Mouse (Mus musculus): ENCODE measurements around the gene Agpat3. TPM values are rescaled to one million over a fixed set of nuclear protein-coding genes. Genes with fewer than 3 reads are reported as not detected.

Gene Agpat3
- total and polyA plus RNA-seq, 3 experiments, result 0.07 TPM; not detected in 2

DNA sequence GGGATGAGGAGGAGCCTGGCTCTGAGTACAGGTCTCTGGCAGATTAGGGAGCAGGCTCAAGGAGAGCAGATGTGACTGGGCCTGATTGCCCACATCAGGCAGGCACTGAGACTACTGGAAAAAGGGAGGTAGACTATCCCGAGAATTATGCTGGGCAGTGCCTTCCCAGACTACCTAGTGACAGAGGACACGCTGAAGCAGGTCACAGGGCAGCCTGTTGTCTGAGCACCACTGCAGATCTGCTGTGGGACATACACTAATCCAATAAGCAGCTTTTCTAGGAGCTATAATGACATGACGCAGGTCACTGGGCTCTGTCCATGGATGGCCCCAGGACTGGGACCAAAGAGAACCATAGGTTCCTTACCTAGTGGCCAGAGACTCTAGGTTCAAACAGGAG lies 44.9 kb downstream of the Agpat3 start:
- H3K9ac ChIP-seq (ENCODE audit: control insufficient read depth, low read depth, low read length, poor library complexity, severe bottlenecking), result no peak overlapping the region
- H3K27me3 ChIP-seq (ENCODE audit: control insufficient read depth in 1 of 2, insufficient read depth in 2 of 2, low read length in 2 of 2), result peaks cover 4 to 12% of the 10 kb centered on the region in 2 experiments
- H3K4me3 ChIP-seq (ENCODE audit: control insufficient read depth in 1 of 2, insufficient read depth in 1 of 2, low read depth in 2 of 2, low read length in 2 of 2), result no peak overlapping the region
- no peaks in the 10 kb centered on the region for H3K4me1 ChIP-seq (ENCODE audit: control insufficient read depth in 1 of 2, insufficient read depth in 2 of 2, low read length in 2 of 2)
- DNase-seq (ENCODE audit: low read depth, low spot score), result no peak
- TF ChIP-seq GABPA (IDR thresholded peaks at IDR 0.05; ENCODE audit: low read depth, low read length), result no peak
- no peak for TF ChIP-seq CHD1 (IDR thresholded peaks at IDR 0.05; ENCODE audit: low read depth, low read length)
- no peak for TF ChIP-seq ZC3H11A (IDR thresholded peaks at IDR 0.05; ENCODE audit: low read depth, low read length)
- TF ChIP-seq MEF2A (IDR thresholded peaks at IDR 0.05; ENCODE audit: extremely low read depth, insufficient replicate concordance, low read depth, low read length, poor library complexity, severe bottlenecking), result no peak
- TF ChIP-seq MAZ (IDR thresholded peaks at IDR 0.05; ENCODE audit: low read depth, low read length), result no peak
- no peak for TF ChIP-seq GATA1 (IDR thresholded peaks at IDR 0.05; ENCODE audit: low read depth, low read length)
- no peak for TF ChIP-seq MYC (IDR thresholded peaks at IDR 0.05; ENCODE audit: low read depth, low read length)
- TF ChIP-seq MYB (IDR thresholded peaks at IDR 0.05; ENCODE audit: low read depth, low read length), result no peak
- TF ChIP-seq ZMIZ1 (IDR thresholded peaks at IDR 0.05; ENCODE audit: low read depth, low read length), result no peak
- no peak for TF ChIP-seq POLR2A (IDR thresholded peaks at IDR 0.05; ENCODE audit: control insufficient read depth in 1 of 2, insufficient read depth in 1 of 2, low read depth in 1 of 2, low read length in 2 of 2, poor library complexity in 1 of 2)
- no peak for TF ChIP-seq TBP (IDR thresholded peaks at IDR 0.05; ENCODE audit: low read depth, low read length)
- TF ChIP-seq SMC3 (IDR thresholded peaks at IDR 0.05; ENCODE audit: low read depth, low read length), result no peak
- TF ChIP-seq SIN3A (IDR thresholded peaks at IDR 0.05; ENCODE audit: low read length), result no peak
- H3K79me2 ChIP-seq (ENCODE audit: control insufficient read depth, insufficient read depth, low read length, poor library complexity), result no peaks in the 10 kb centered on the region
- H3K9me3 ChIP-seq (replicated peaks; ENCODE audit: insufficient read depth, low read length), result no peaks in the 10 kb centered on the region
- no peaks in the 10 kb centered on the region for H3K36me3 ChIP-seq (ENCODE audit: control insufficient read depth in 1 of 2, insufficient read depth in 2 of 2, low read length in 2 of 2)
- no peak overlapping the region for H3K27ac ChIP-seq (ENCODE audit: control insufficient read depth, low read depth, low read length)

DNA sequence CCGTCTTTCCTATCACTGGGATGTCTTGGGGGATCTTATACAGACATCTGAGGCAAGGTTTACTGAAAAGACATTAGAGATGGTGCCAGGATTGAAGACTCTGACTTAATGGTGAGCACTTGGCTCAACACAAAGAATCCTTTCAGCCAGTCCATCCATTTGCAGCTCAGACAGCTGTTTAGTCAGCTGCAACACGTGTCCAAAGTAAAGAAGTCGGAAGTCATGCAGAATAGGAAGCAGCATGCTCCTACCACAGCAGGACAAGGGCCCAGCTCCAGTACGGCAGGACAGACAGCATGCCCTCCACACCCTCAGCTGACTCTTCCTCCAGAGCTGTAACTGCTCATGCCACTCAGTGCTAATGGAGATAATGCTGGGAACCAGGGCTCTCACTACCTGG lies 46.3 kb downstream of the Agpat3 start:
- H3K36me3 ChIP-seq (ENCODE audit: control insufficient read depth in 1 of 2, insufficient read depth in 2 of 2, low read length in 2 of 2), result no peaks in the 10 kb centered on the region
- no peaks in the 10 kb centered on the region for H3K4me1 ChIP-seq (ENCODE audit: control insufficient read depth in 1 of 2, insufficient read depth in 2 of 2, low read length in 2 of 2)
- H3K9me3 ChIP-seq (replicated peaks; ENCODE audit: insufficient read depth, low read length), result no peaks in the 10 kb centered on the region
- H3K4me3 ChIP-seq (ENCODE audit: control insufficient read depth in 1 of 2, insufficient read depth in 1 of 2, low read depth in 2 of 2, low read length in 2 of 2), result no peak overlapping the region
- no peak overlapping the region for H3K9ac ChIP-seq (ENCODE audit: control insufficient read depth, low read depth, low read length, poor library complexity, severe bottlenecking)
- H3K79me2 ChIP-seq (ENCODE audit: control insufficient read depth, insufficient read depth, low read length, poor library complexity), result no peaks in the 10 kb centered on the region
- TF ChIP-seq USF1 (IDR thresholded peaks at IDR 0.05; ENCODE audit: low read depth, low read length) (no peak), NELFE (IDR thresholded peaks at IDR 0.05; ENCODE audit: low read depth, low read length) (no peak), GABPA (IDR thresholded peaks at IDR 0.05; ENCODE audit: low read depth, low read length) (no peak), ZMIZ1 (IDR thresholded peaks at IDR 0.05; ENCODE audit: low read depth, low read length) (no peak), SMC3 (IDR thresholded peaks at IDR 0.05; ENCODE audit: low read depth, low read length) (no peak), CHD1 (IDR thresholded peaks at IDR 0.05; ENCODE audit: low read depth, low read length) (no peak), TAL1 (IDR thresholded peaks at IDR 0.05; ENCODE audit: low read length) (no peak), ELF1 (IDR thresholded peaks at IDR 0.05; ENCODE audit: low read depth, low read length) (no peak)
- DNase-seq (ENCODE audit: low read depth, low spot score), result no peak
- peaks cover 8 to 11% of the 10 kb centered on the region in 2 experiments for H3K27me3 ChIP-seq (ENCODE audit: control insufficient read depth in 1 of 2, insufficient read depth in 2 of 2, low read length in 2 of 2)
- no peak overlapping the region for H3K27ac ChIP-seq (ENCODE audit: control insufficient read depth, low read depth, low read length)

All from MEL (cell line).